Mouse (Mus musculus) cerebellum, adult 2 months (tissue): Measurements from ENCODE around the gene Gm49384. TPM values are rescaled to one million over a fixed set of nuclear protein-coding genes. Genes with fewer than 3 reads are reported as not detected.

ENCODE experiments used
- DNase-seq, 2 experiments: peaks; one replicate each; pipeline ENCODE4 v3.0.0; 2021
- H3K27ac ChIP-seq: fragments of 200-500 bp; 2 replicates; pipeline ENCODE4 v1.5.1; 2012; ENCODE audit warnings: low read length, control low read depth, inconsistent platforms; ENCODE audit not compliant: insufficient read depth
- H3K27me3 ChIP-seq: fragments of 200-500 bp; 2 replicates; pipeline ENCODE4 v1.6.1; 2012; ENCODE audit warnings: inconsistent platforms, mild to moderate bottlenecking, low read length, moderate library complexity; ENCODE audit not compliant: control insufficient read depth, insufficient read depth
- H3K4me1 ChIP-seq: fragments of 200-500 bp; 2 replicates; pipeline ENCODE4 v1.6.1; 2011; ENCODE audit warnings: low read length; ENCODE audit not compliant: control insufficient read depth, insufficient read depth
- H3K4me3 ChIP-seq: fragments of 200-500 bp; replicated peaks from 2 replicates; pipeline ENCODE3; 2011; ENCODE audit warnings: mild to moderate bottlenecking, low read depth, low read length, control low read depth; ENCODE audit not compliant: insufficient read depth
- CTCF ChIP-seq: fragments of 200-500 bp; IDR thresholded peaks from 2 replicates; pipeline ENCODE4 v1.5.1; 2011; ENCODE audit warnings: low read depth, mild to moderate bottlenecking, control low read depth, low read length, moderate library complexity, borderline replicate concordance; ENCODE audit not compliant: insufficient read depth
- POLR2A ChIP-seq: fragments of 200-500 bp; IDR thresholded peaks from 2 replicates; pipeline ENCODE4 v1.6.1; 2011; ENCODE audit warnings: low read length, control low read depth, borderline replicate concordance; ENCODE audit not compliant: insufficient read depth
- WGBS: fragments of 180-500 bp; shearing (Covaris S2); methylation state at CpG from one replicate; pipeline ENCODE4 v1.1.7; 2018; 5-methylcytosine and 5-hydroxymethylcytosine counted together
- polyA plus RNA-seq: library from polyadenylated mRNA; depleted of rRNA; stranded (reverse); fragments of >200 nt; gene quantifications from 2 replicates; pipeline ENCODE4 v1.2.3, GENCODE M21; 2012

The Gm49384 gene
- polyA plus RNA-seq, 1 experiment: 4.5 TPM

DNA sequence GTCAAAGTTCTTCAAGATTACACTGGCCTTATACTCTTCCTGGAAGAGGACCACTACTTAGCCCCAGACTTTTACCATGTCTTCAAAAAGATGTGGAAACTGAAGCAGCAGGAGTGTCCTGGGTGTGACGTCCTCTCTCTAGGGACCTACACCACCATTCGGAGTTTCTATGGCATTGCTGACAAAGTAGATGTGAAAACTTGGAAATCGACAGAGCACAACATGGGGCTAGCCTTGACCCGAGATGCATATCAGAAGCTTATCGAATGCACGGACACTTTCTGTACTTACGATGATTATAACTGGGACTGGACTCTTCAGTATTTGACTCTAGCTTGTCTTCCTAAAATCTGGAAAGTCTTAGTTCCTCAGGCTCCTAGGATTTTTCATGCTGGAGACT, 18.7 kb downstream of the Gm49384 start:
- H3K4me3 ChIP-seq: peak overlapping the region; percentile 81
- no peaks in the 10 kb centered on the region for H3K27me3 ChIP-seq
- H3K27ac ChIP-seq: no peak overlapping the region
- DNase-seq: no peak
- TF ChIP-seq CTCF: no peak
- TF ChIP-seq POLR2A: no peak
- peaks cover 6% of the 10 kb centered on the region; the same call in 1 of the 2 replicates for H3K4me1 ChIP-seq
- WGBS: 44% methylated on average over 7 of the region's 7 CpGs

DNA sequence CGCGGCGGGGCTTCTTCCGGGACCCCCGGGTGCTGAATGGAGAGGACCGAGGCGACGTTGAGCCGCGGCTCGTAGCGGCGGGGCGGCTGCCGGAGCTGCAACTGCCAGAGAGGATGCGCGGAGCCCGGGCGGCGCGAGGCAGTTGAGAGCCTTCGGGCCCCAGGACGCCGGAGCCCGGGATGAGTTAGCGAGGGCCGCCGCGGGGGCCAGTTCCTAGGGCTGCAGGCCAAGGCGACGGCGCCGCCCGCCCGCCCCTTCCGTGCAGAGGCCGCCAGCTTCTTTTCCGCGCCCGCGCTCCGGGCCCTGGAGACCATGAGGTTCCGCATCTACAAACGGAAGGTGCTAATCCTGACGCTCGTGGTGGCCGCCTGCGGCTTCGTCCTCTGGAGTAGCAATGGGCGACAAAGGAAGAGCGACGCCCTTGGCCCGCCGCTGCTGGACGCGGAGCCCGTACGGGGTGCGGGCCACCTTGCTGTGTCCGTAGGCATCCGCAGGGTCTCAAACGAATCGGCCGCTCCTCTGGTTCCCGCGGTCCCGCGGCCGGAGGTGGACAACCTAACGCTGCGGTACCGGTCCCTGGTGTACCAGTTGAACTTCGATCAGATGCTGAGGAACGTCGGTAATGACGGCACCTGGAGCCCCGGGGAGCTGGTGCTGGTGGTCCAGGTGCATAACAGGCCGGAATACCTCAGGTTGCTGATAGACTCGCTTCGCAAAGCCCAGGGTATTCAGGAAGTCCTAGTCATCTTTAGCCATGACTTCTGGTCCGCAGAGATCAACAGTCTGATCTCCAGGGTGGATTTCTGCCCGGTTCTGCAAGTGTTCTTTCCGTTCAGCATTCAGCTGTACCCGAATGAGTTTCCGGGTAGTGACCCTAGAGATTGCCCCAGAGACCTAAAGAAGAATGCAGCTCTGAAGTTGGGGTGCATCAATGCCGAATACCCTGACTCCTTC, 19.4 kb downstream of the Gm49384 start:
- H3K4me1 ChIP-seq: peaks cover 6% of the 10 kb centered on the region; the same call in 1 of the 2 replicates
- no peak for DNase-seq
- H3K27me3 ChIP-seq: no peaks in the 10 kb centered on the region
- under 1% methylated on average over 86 of the region's 86 CpGs for WGBS
- peak overlapping the region; percentile 81 for H3K4me3 ChIP-seq
- peak overlapping the region; percentile 88 for H3K27ac ChIP-seq
- TF ChIP-seq POLR2A: no peak
- no peak for TF ChIP-seq CTCF

DNA sequence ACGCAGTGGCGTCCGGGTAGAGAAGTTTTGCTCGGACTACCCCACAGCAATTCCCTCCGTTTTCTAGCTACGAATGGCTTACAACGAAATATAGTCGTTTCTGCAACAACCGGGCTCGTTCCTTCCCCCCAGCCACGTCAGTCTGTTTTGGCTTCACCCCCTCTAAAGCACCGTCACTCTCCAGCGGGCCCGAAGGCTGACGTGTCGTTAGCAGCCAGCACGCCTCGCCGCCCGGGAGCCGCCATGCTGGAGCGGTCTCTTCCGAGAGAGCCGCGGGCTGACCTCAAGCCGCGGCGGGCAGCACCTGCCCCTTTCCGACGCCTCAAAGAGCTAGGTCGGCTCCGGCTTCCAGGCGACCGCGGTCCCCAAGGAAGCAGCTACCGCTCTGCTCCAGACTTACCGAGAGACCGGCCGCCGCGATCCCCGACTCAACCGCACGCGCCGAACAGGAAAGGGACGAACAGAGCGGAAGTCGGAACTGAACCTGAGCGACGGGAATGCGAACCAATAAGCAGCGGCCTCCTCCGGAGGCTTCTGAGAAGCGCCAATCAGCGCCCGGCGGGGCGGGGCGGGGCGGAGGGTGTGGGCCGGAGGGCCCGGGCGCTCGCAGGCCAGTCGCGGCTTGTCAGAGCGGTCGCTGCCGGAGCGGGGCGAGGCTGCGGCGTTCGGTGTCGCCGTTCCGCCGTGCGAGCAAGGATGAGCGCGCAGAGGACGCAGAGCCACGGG, 20.3 kb downstream of the Gm49384 start, which contains the start of the genes Rpl36al and Mgat2:
Gene Rpl36al (minus strand): TSS at position 501 of the 726 bp plus-strand sequence.
Gene Mgat2 (plus strand): TSS at position 575 of the 726 bp plus-strand sequence.
- TF ChIP-seq POLR2A (peak; percentile 93), CTCF (no peak)
- Histone ChIP-seq H3K27me3 (no peaks in the 10 kb centered on the region), H3K4me1 (peaks cover 6% of the 10 kb centered on the region; the same call in 1 of the 2 replicates), H3K27ac (peak within 1 kb of the TSS; percentile 88), H3K4me3 (peak within 1 kb of the TSS; percentile 91)
- peak; percentile 99 for DNase-seq
- WGBS: under 1% methylated on average over 84 of the region's 84 CpGs

DNA sequence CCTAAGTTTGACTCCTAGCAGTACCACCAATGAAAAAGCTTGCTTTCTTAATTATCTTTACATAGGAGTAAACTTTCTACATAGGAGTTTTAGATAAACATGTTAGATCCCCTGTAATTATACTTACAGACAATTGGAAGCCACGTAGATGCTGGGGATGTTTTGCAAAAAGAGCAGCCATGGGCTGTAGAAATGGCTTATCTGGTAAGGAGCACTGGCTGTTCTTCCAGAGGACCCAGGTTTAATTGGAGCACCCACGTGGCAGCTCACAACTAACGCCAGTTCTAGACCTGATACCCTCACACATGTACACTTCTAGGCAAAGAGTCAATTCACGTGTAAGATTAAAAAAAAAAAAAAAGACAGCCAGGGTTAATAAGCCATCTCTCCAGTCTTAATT, 22.3 kb downstream of the Gm49384 start:
- no peak for DNase-seq
- Histone ChIP-seq H3K27ac (no peak overlapping the region), H3K4me3 (no peak overlapping the region), H3K4me1 (peaks cover 6% of the 10 kb centered on the region; the same call in 1 of the 2 replicates), H3K27me3 (no peaks in the 10 kb centered on the region)
- no peak for TF ChIP-seq POLR2A
- no peak for TF ChIP-seq CTCF
- WGBS: 83% methylated on average over 4 of the region's 4 CpGs

GRCm38 (mm10) chr12:69179371-69179770, 24.7 kb downstream of the Gm49384 start:
- no peak for DNase-seq
- WGBS: 75% methylated on average over 12 of the region's 12 CpGs
- TF ChIP-seq POLR2A (no peak), CTCF (no peak)
- Histone ChIP-seq H3K4me3 (no peak overlapping the region), H3K4me1 (no peaks in the 10 kb centered on the region), H3K27me3 (no peaks in the 10 kb centered on the region), H3K27ac (no peak overlapping the region)

- no peaks in the 10 kb centered on the region for H3K27me3 ChIP-seq
- H3K27ac ChIP-seq: no peak overlapping the region
- TF ChIP-seq CTCF: no peak
- TF ChIP-seq POLR2A: no peak
- no peaks in the 10 kb centered on the region for H3K4me1 ChIP-seq
- WGBS: 60% methylated on average over 3 of the region's 3 CpGs
- H3K4me3 ChIP-seq: no peak overlapping the region
- no peak for DNase-seq
Measured at GRCm38 (mm10) chr12:69177526-69177925, 26.5 kb downstream of the Gm49384 start.

- 93% methylated on average over 3 of the region's 3 CpGs for WGBS
- no peaks in the 10 kb centered on the region for H3K4me1 ChIP-seq
- H3K4me3 ChIP-seq: no peak overlapping the region
- TF ChIP-seq CTCF (no peak), POLR2A (no peak)
- H3K27ac ChIP-seq: no peak overlapping the region
- no peaks in the 10 kb centered on the region for H3K27me3 ChIP-seq
- DNase-seq: no peak
Measured at GRCm38 (mm10) chr12:69175975-69176374, 28.1 kb downstream of the Gm49384 start.

GRCm38 (mm10) chr12:69171307-69171706, 32.8 kb downstream of the Gm49384 start:
- Histone ChIP-seq H3K4me3 (no peak overlapping the region), H3K4me1 (no peaks in the 10 kb centered on the region), H3K27ac (no peak overlapping the region), H3K27me3 (no peaks in the 10 kb centered on the region)
- no peak for DNase-seq
- no peak for TF ChIP-seq POLR2A
- no peak for TF ChIP-seq CTCF
- 91% methylated on average over 2 of the region's 2 CpGs for WGBS
